Mouse (Mus musculus) hindbrain, embryonic 14.5 days (tissue): ENCODE measurements at regions not wholly inside any gene's neighbourhood (a gene's known extent, or its start where the extent isn't known, plus 50 kb on each side); places are given as distances from the start of the nearest gene placed in this dataset.
A peak's percentile ranks its signal among the peaks of the same experiment; 100 is the strongest.

ENCODE experiments used
- ATAC-seq: fragments of 200-750 bp; cut with Nextera tagmentation; 2 replicates; pipeline ENCODE4 v1.8.0; 2017; ENCODE audit warnings: moderate number of reproducible peaks, mild to moderate bottlenecking, moderate TSS enrichment, moderate library complexity; ENCODE audit not compliant: low FRiP score
- DNase-seq: peaks from one replicate; pipeline ENCODE4 v3.0.0-alpha.2; 2015; ENCODE audit warnings: low spot score
- H3K27ac ChIP-seq: fragments of 300-500 bp; sonication (generic); 2 replicates; pipeline ENCODE4 v1.5.1; 2014; ENCODE audit warnings: mild to moderate bottlenecking, moderate library complexity
- H3K27me3 ChIP-seq: fragments of 300-500 bp; sonication (generic); 2 replicates; pipeline ENCODE4 v1.6.1; 2014; ENCODE audit warnings: mild to moderate bottlenecking, low read length, mixed read lengths; ENCODE audit not compliant: control insufficient read depth, insufficient read depth
- H3K36me3 ChIP-seq: fragments of 300-500 bp; sonication (generic); replicated peaks from 2 replicates; pipeline ENCODE4 v1.6.1; 2014; ENCODE audit not compliant: control insufficient read depth, insufficient read depth
- H3K4me1 ChIP-seq: fragments of 300-500 bp; sonication (generic); replicated peaks from 2 replicates; pipeline ENCODE4 v1.6.1; 2014; ENCODE audit warnings: antibody characterized with exemption, low read length, mixed read lengths; ENCODE audit not compliant: control insufficient read depth, insufficient read depth
- H3K4me2 ChIP-seq: fragments of 300-500 bp; sonication (generic); replicated peaks from 2 replicates; pipeline ENCODE4 v1.6.1; 2014; ENCODE audit warnings: mild to moderate bottlenecking, moderate library complexity
- H3K4me3 ChIP-seq: fragments of 300-500 bp; sonication (generic); replicated peaks from 2 replicates; pipeline ENCODE4 v1.5.1; 2014; ENCODE audit warnings: mild to moderate bottlenecking, low read length
- H3K9ac ChIP-seq: fragments of 300-500 bp; sonication (generic); 2 replicates; pipeline ENCODE4 v1.6.1; 2014
- H3K9me3 ChIP-seq: fragments of 300-500 bp; sonication (generic); 2 replicates; pipeline ENCODE4 v1.6.1; 2016; ENCODE audit warnings: low read length; ENCODE audit not compliant: control insufficient read depth
- WGBS: fragments of 180-500 bp; shearing (Covaris S2); extraction: QIAGEN DNeasy Blood & Tissue Kit; methylation state at CpG from one replicate; pipeline ENCODE4 v1.1.7; 2014; 5-methylcytosine and 5-hydroxymethylcytosine counted together

- DNase-seq (no peak), ATAC-seq (no peak)
- no peaks in the 10 kb centered on the region for H3K4me1 ChIP-seq
- H3K36me3 ChIP-seq = no peaks in the 10 kb centered on the region
- H3K27me3 ChIP-seq = no peaks in the 10 kb centered on the region
- H3K9me3 ChIP-seq = no peaks in the 10 kb centered on the region
- 86% methylated on average over 3 of the region's 3 CpGs for WGBS
- no peak overlapping the region for H3K4me2 ChIP-seq
- H3K27ac ChIP-seq = no peak overlapping the region
- H3K4me3 ChIP-seq = no peak overlapping the region
- no peak overlapping the region for H3K9ac ChIP-seq
Measured at GRCm38 (mm10) chr13:82849037-82849436, 654.8 kb upstream of the Mef2c start.

GRCm38 (mm10) chr13:82869869-82870268 lies 634.0 kb upstream of the Mef2c start:
- Histone ChIP-seq H3K27me3 (no peaks in the 10 kb centered on the region), H3K36me3 (no peaks in the 10 kb centered on the region), H3K9ac (no peak overlapping the region), H3K27ac (no peak overlapping the region), H3K4me3 (no peak overlapping the region), H3K4me2 (no peak overlapping the region), H3K9me3 (no peaks in the 10 kb centered on the region), H3K4me1 (no peaks in the 10 kb centered on the region)
- 0 out of 2 replicates have a peak, but pooled peaks have one; percentile 43 for ATAC-seq
- no peak for DNase-seq

DNA sequence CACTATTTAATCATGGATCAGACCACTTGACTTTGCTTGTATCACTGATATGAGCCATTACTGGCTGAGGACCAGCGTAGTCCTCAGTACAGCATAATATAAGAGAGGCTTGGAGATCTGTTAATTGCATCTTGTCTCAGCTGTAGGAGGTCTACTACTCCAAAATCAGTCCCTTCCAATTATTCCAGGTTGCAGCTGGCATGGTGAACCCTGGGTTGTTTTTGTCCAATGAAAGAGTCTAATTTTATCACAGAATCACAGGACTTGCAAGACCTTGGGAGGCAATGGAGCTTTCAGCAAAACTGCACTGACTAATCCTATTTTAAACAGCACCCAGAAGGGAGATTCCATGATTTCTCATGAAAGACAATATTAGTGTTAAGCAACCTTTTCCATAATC lies 629.7 kb upstream of the Mef2c start:
- Histone ChIP-seq H3K27ac (no peak overlapping the region), H3K4me2 (no peak overlapping the region), H3K4me3 (no peak overlapping the region), H3K9ac (no peak overlapping the region), H3K4me1 (no peaks in the 10 kb centered on the region), H3K36me3 (no peaks in the 10 kb centered on the region), H3K27me3 (no peaks in the 10 kb centered on the region), H3K9me3 (no peaks in the 10 kb centered on the region)
- 89% methylated on average over 1 of the region's 1 CpGs for WGBS
- no peak for ATAC-seq
- no peak for DNase-seq

DNA sequence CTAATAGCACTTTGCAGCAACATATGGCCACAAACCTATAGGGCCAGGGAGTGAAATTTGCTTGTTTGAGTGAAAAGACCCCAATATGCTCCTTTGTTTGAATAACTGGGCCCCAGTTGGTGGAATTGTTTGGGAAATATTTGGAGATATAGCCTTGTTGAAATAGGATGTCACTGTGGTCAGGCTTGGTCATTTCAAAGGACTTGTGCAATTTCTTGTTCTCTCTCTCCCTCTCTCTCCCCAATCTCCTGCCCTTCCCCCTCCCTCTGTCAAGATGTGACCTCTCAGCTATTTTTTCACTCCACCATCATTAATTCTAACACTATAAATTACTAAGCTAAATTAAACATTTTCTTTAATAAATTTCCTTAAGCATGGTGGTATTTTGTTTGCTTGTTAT lies 620.5 kb upstream of the Mef2c start:
- Histone ChIP-seq H3K27me3 (no peaks in the 10 kb centered on the region), H3K27ac (no peak overlapping the region), H3K36me3 (no peaks in the 10 kb centered on the region), H3K4me1 (no peaks in the 10 kb centered on the region), H3K9me3 (no peaks in the 10 kb centered on the region), H3K9ac (no peak overlapping the region), H3K4me3 (no peak overlapping the region), H3K4me2 (no peak overlapping the region)
- ATAC-seq (no peak), DNase-seq (no peak)

DNA sequence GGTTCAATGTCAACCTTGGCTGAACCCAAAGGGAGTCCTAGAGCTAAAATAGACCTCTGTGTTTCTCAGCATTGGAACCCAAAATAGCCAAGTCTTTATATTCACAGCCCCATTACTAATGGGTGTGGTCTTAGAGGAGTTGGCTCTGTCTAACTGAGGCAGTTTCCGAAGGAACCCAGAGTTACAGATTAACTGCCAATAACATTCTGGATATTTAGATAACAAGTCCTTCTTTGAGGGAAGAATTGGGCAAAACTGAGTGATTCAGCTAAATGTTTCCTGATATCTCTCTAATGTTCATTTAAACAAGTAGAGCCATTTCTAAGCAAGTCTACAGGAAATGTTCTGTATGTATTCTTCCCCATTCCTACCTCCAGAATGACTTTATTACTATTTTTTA lies 615.1 kb upstream of the Mef2c start:
- H3K4me1 ChIP-seq = no peaks in the 10 kb centered on the region
- ATAC-seq (no peak), DNase-seq (no peak)
- no peaks in the 10 kb centered on the region for H3K9me3 ChIP-seq
- no peak overlapping the region for H3K27ac ChIP-seq
- H3K4me3 ChIP-seq = no peak overlapping the region
- H3K36me3 ChIP-seq = no peaks in the 10 kb centered on the region
- H3K9ac ChIP-seq = no peak overlapping the region
- WGBS = 95% methylated on average over 1 of the region's 1 CpGs
- H3K27me3 ChIP-seq = no peaks in the 10 kb centered on the region
- H3K4me2 ChIP-seq = no peak overlapping the region

GRCm38 (mm10) chr13:82892731-82893130 lies 611.1 kb upstream of the Mef2c start:
- no peak for DNase-seq
- no peak for ATAC-seq

GRCm38 (mm10) chr13:82899686-82900085 lies 604.1 kb upstream of the Mef2c start:
- H3K36me3 ChIP-seq = no peaks in the 10 kb centered on the region
- H3K4me3 ChIP-seq = no peak overlapping the region
- H3K4me1 ChIP-seq = no peaks in the 10 kb centered on the region
- DNase-seq (no peak), ATAC-seq (no peak)
- H3K27ac ChIP-seq = no peak overlapping the region
- H3K27me3 ChIP-seq = no peaks in the 10 kb centered on the region
- 60% methylated on average over 4 of the region's 4 CpGs for WGBS
- no peaks in the 10 kb centered on the region for H3K9me3 ChIP-seq
- H3K4me2 ChIP-seq = no peak overlapping the region
- no peak overlapping the region for H3K9ac ChIP-seq

More at GRCm38 (mm10) chr13:82892731-82893130, 611.1 kb upstream of the Mef2c start:
- H3K4me3 ChIP-seq = no peak overlapping the region
- H3K36me3 ChIP-seq = no peaks in the 10 kb centered on the region
- no peaks in the 10 kb centered on the region for H3K9me3 ChIP-seq
- H3K27ac ChIP-seq = no peak overlapping the region
- no peak overlapping the region for H3K9ac ChIP-seq
- 59% methylated on average over 2 of the region's 2 CpGs for WGBS
- no peaks in the 10 kb centered on the region for H3K27me3 ChIP-seq
- no peaks in the 10 kb centered on the region for H3K4me1 ChIP-seq
- H3K4me2 ChIP-seq = no peak overlapping the region

GRCm38 (mm10) chr13:82902160-82902559 lies 601.7 kb upstream of the Mef2c start:
- no peak for DNase-seq
- no peaks in the 10 kb centered on the region for H3K9me3 ChIP-seq

DNA sequence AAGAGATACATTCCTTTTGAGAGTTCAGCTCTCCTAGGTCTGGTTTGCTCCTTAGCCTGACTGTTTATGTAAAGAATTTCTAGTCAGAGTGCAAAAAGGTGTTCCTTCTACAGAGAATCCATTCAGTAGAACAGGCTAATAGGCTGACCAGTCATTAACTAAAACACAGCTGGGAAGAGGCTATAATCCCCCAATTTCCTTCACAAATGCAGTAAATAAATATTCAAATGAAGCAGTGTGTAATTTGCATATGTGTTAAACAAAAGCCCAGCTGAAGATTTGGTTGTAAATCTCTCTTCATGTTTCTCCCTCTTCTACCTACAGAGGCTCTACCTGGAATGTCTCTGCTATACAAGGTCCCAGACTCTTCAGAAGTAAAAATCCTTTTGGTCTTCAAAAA lies 600.2 kb upstream of the Mef2c start:
- Histone ChIP-seq H3K27ac (no peak overlapping the region), H3K27me3 (no peaks in the 10 kb centered on the region), H3K4me3 (no peak overlapping the region), H3K9ac (no peak overlapping the region), H3K36me3 (no peaks in the 10 kb centered on the region), H3K9me3 (no peaks in the 10 kb centered on the region), H3K4me1 (no peaks in the 10 kb centered on the region), H3K4me2 (no peak overlapping the region)
- ATAC-seq (no peak), DNase-seq (no peak)

More at GRCm38 (mm10) chr13:82902160-82902559, 601.7 kb upstream of the Mef2c start:
- H3K4me2 ChIP-seq = no peak overlapping the region
- H3K4me3 ChIP-seq = no peak overlapping the region
- WGBS = 74% methylated on average over 4 of the region's 4 CpGs
- H3K27me3 ChIP-seq = no peaks in the 10 kb centered on the region
- H3K4me1 ChIP-seq = no peaks in the 10 kb centered on the region
- H3K36me3 ChIP-seq = no peaks in the 10 kb centered on the region
- no peak overlapping the region for H3K27ac ChIP-seq
- no peak for ATAC-seq
- no peak overlapping the region for H3K9ac ChIP-seq

- H3K4me1 ChIP-seq = no peaks in the 10 kb centered on the region
- WGBS = 94% methylated on average over 4 of the region's 4 CpGs
- no peak for DNase-seq
Measured at GRCm38 (mm10) chr13:82907689-82908088, 596.1 kb upstream of the Mef2c start.

More at GRCm38 (mm10) chr13:82907689-82908088, 596.1 kb upstream of the Mef2c start:
- Histone ChIP-seq H3K4me2 (no peak overlapping the region), H3K9me3 (no peaks in the 10 kb centered on the region), H3K4me3 (no peak overlapping the region), H3K9ac (no peak overlapping the region), H3K27ac (no peak overlapping the region), H3K36me3 (no peaks in the 10 kb centered on the region), H3K27me3 (no peaks in the 10 kb centered on the region)
- ATAC-seq = no peak
